Mouse (Mus musculus): ENCODE measurements around the gene Map3k20. TPM values are rescaled to one million over a fixed set of nuclear protein-coding genes. Genes with fewer than 3 reads are reported as not detected.

Gene Map3k20
- total RNA-seq, 1 experiment: 20.3 TPM

DNA sequence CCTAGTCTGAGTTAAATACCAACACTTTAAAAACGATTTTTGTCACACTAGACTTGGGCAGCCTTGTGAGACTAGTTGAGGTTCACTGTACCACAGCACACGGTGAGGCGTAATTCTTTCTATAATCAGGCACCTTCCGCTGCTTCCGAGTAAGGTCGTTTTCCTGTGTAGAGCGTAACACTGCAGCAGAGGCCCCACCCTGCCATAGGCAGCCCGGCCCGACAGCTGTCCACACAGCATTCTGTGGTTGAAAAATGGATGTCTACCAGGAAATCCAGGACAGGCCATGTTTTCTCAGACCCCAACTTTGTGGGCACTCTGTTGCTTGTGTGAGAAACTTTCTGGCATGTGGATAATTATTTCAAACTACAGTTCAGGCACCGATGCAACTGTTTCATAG lies 121.3 kb downstream of the Map3k20 start:
- in situ Hi-C loops (cut with MboI; ENCODE audit: low sequenced_read_pairs in 2 of 2, unreplicated experiment in 2 of 2): no loop called here
- Histone ChIP-seq H3K4me1 (ENCODE audit: control insufficient read depth in 2 of 2, insufficient read depth in 2 of 2, low read length in 2 of 2, poor library complexity in 1 of 2) (no peaks in the 10 kb centered on the region; a peak in 1 of 4 replicates), H3K27ac (ENCODE audit: insufficient read depth, low read depth, low read length, poor library complexity, severe bottlenecking) (no peak overlapping the region), H3K9me3 (ENCODE audit: control insufficient read depth, insufficient read depth, low read depth, low read length) (no peaks in the 10 kb centered on the region), H3K9ac (ENCODE audit: insufficient read depth, low read depth, low read length, poor library complexity, severe bottlenecking) (no peak overlapping the region), H3K36me3 (ENCODE audit: control insufficient read depth, insufficient read depth, low read length, poor library complexity, severe bottlenecking) (peaks cover 1% of the 10 kb centered on the region; the same call in 1 of the 2 replicates), H3K4me3 (ENCODE audit: insufficient read depth in 1 of 2, low read depth in 1 of 2, low read length in 2 of 2, poor library complexity in 1 of 2, severe bottlenecking in 1 of 2) (no peak overlapping the region)
- TF ChIP-seq HCFC1 (IDR thresholded peaks at IDR 0.05; ENCODE audit: borderline replicate concordance, insufficient read depth, low read length): no peak
- TF ChIP-seq ZNF384 (IDR thresholded peaks at IDR 0.05; ENCODE audit: low read depth, low read length): no peak
- no peak for TF ChIP-seq CHD2 (IDR thresholded peaks at IDR 0.05; ENCODE audit: low read depth, low read length)
- no peak for TF ChIP-seq ZC3H11A (IDR thresholded peaks at IDR 0.05; ENCODE audit: borderline replicate concordance, low read depth, low read length)
- TF ChIP-seq MAFK (IDR thresholded peaks at IDR 0.05; ENCODE audit: insufficient read depth, low read depth, low read length): no peak
- DNase-seq (ENCODE audit: low read depth, low spot score): no peak

DNA sequence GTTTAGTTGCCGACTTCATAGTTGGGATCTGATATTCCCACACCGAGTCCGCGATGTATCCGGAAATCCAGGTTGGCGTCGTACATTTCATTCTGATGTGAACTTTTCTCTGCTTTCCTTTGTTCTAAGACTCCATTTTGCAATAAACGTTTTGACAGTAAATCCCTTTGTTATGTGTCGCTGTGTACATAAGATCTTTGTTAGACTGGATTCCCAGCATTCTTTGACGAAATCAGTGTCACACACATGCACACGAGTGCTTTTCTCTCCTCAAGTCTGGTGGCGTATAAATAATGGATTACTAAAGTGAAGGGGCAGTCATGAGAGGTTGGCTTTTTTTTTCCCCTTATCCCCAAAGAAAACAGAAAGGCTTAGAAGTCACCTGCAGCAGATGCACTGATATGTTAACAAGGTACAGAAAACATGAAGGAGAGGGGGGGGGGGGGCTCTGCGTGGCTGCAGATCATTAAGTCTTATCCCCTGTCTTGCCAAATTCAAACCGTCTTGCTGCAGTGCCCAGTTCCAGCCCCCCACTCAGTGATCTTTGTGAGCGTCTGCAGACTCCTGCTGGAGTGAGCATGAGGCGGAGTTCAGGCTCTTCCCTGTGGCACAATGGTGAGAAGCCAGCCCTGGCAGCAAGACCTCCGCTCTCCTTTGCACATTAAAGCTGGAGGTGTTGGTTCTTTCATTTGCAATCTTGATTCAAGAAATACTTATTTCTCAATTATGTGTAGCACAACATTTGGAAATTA lies 122.1 kb downstream of the Map3k20 start:
- in situ Hi-C loops (cut with MboI; ENCODE audit: low sequenced_read_pairs in 2 of 2, unreplicated experiment in 2 of 2): no loop called here
- no peak overlapping the region for H3K4me3 ChIP-seq (ENCODE audit: insufficient read depth in 1 of 2, low read depth in 1 of 2, low read length in 2 of 2, poor library complexity in 1 of 2, severe bottlenecking in 1 of 2)
- TF ChIP-seq ZC3H11A (IDR thresholded peaks at IDR 0.05; ENCODE audit: borderline replicate concordance, low read depth, low read length) (no peak), CHD2 (IDR thresholded peaks at IDR 0.05; ENCODE audit: low read depth, low read length) (no peak), MAFK (IDR thresholded peaks at IDR 0.05; ENCODE audit: insufficient read depth, low read depth, low read length) (no peak), HCFC1 (IDR thresholded peaks at IDR 0.05; ENCODE audit: borderline replicate concordance, insufficient read depth, low read length) (no peak), ZNF384 (IDR thresholded peaks at IDR 0.05; ENCODE audit: low read depth, low read length) (no peak)
- peaks cover 1% of the 10 kb centered on the region; the same call in 1 of the 2 replicates for H3K36me3 ChIP-seq (ENCODE audit: control insufficient read depth, insufficient read depth, low read length, poor library complexity, severe bottlenecking)
- H3K27ac ChIP-seq (ENCODE audit: insufficient read depth, low read depth, low read length, poor library complexity, severe bottlenecking): no peak overlapping the region
- H3K4me1 ChIP-seq (ENCODE audit: control insufficient read depth in 2 of 2, insufficient read depth in 2 of 2, low read length in 2 of 2, poor library complexity in 1 of 2): no peaks in the 10 kb centered on the region; a peak in 1 of 4 replicates
- H3K9me3 ChIP-seq (ENCODE audit: control insufficient read depth, insufficient read depth, low read depth, low read length): no peaks in the 10 kb centered on the region
- no peak for DNase-seq (ENCODE audit: low read depth, low spot score)
- no peak overlapping the region for H3K9ac ChIP-seq (ENCODE audit: insufficient read depth, low read depth, low read length, poor library complexity, severe bottlenecking)

DNA sequence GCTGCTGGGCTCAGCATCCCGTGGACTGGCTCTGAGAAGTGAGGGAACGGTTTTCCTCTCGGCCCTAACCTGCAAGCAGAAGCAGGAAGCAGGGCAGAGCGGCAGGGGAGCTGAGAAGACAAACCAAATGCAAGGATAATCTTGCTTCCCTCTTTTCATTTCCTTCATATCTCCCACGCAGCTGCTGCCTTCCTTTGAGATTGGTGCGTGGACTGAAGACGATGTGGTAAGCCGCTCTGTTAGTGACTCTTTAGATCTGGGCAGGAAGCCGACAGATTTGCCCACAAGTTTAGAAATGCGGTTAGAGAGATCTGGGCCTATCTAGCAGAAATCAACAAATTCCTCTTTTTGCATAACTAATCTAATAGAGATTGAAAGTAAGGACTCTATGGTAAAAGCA lies 124.5 kb downstream of the Map3k20 start:
- Histone ChIP-seq H3K4me3 (ENCODE audit: insufficient read depth in 1 of 2, low read depth in 1 of 2, low read length in 2 of 2, poor library complexity in 1 of 2, severe bottlenecking in 1 of 2) (no peak overlapping the region), H3K36me3 (ENCODE audit: control insufficient read depth, insufficient read depth, low read length, poor library complexity, severe bottlenecking) (no peaks in the 10 kb centered on the region), H3K27ac (ENCODE audit: insufficient read depth, low read depth, low read length, poor library complexity, severe bottlenecking) (no peak overlapping the region), H3K4me1 (ENCODE audit: control insufficient read depth in 2 of 2, insufficient read depth in 2 of 2, low read length in 2 of 2, poor library complexity in 1 of 2) (no peaks in the 10 kb centered on the region; a peak in 1 of 4 replicates), H3K9me3 (ENCODE audit: control insufficient read depth, insufficient read depth, low read depth, low read length) (no peaks in the 10 kb centered on the region), H3K9ac (ENCODE audit: insufficient read depth, low read depth, low read length, poor library complexity, severe bottlenecking) (no peak overlapping the region)
- no peak for DNase-seq (ENCODE audit: low read depth, low spot score)
- in situ Hi-C loops (cut with MboI; ENCODE audit: low sequenced_read_pairs in 2 of 2, unreplicated experiment in 2 of 2): no loop called here
- TF ChIP-seq ZC3H11A (IDR thresholded peaks at IDR 0.05; ENCODE audit: borderline replicate concordance, low read depth, low read length): no peak
- TF ChIP-seq MAFK (IDR thresholded peaks at IDR 0.05; ENCODE audit: insufficient read depth, low read depth, low read length): no peak
- no peak for TF ChIP-seq CHD2 (IDR thresholded peaks at IDR 0.05; ENCODE audit: low read depth, low read length)
- TF ChIP-seq HCFC1 (IDR thresholded peaks at IDR 0.05; ENCODE audit: borderline replicate concordance, insufficient read depth, low read length): no peak

DNA sequence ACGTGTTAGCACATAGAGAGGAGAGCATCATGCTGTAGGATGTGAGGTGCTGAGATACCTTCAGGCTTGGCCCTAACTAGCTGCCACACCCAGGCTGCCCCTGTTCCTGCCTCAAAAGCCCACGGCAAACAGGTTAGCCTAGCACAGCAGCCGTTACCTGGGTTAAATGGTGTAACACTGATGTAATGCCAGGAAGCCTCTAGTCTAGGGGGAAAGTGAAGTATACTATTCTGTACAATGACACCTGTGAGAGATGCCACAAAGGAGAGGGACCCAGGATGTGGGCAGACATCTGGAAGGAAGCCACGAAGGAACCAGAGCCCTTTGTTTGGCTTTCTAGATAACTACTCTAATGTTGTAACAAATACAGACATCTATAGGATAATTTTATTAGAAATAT lies 126.8 kb downstream of the Map3k20 start:
- no peak for DNase-seq (ENCODE audit: low read depth, low spot score)
- in situ Hi-C loops (cut with MboI; ENCODE audit: low sequenced_read_pairs in 2 of 2, unreplicated experiment in 2 of 2): no loop called here
- Histone ChIP-seq H3K4me1 (ENCODE audit: control insufficient read depth in 2 of 2, insufficient read depth in 2 of 2, low read length in 2 of 2, poor library complexity in 1 of 2) (no peaks in the 10 kb centered on the region; a peak in 1 of 4 replicates), H3K9me3 (ENCODE audit: control insufficient read depth, insufficient read depth, low read depth, low read length) (no peaks in the 10 kb centered on the region), H3K36me3 (ENCODE audit: control insufficient read depth, insufficient read depth, low read length, poor library complexity, severe bottlenecking) (no peaks in the 10 kb centered on the region), H3K4me3 (ENCODE audit: insufficient read depth in 1 of 2, low read depth in 1 of 2, low read length in 2 of 2, poor library complexity in 1 of 2, severe bottlenecking in 1 of 2) (no peak overlapping the region), H3K9ac (ENCODE audit: insufficient read depth, low read depth, low read length, poor library complexity, severe bottlenecking) (no peak overlapping the region), H3K27ac (ENCODE audit: insufficient read depth, low read depth, low read length, poor library complexity, severe bottlenecking) (no peak overlapping the region)
- TF ChIP-seq ZNF384 (IDR thresholded peaks at IDR 0.05; ENCODE audit: low read depth, low read length) (no peak), ZC3H11A (IDR thresholded peaks at IDR 0.05; ENCODE audit: borderline replicate concordance, low read depth, low read length) (no peak), HCFC1 (IDR thresholded peaks at IDR 0.05; ENCODE audit: borderline replicate concordance, insufficient read depth, low read length) (no peak), CHD2 (IDR thresholded peaks at IDR 0.05; ENCODE audit: low read depth, low read length) (no peak), MAFK (IDR thresholded peaks at IDR 0.05; ENCODE audit: insufficient read depth, low read depth, low read length) (no peak)

All from ES-E14 (cell line).